14 mouse cellular contexts compared by ENCODE assay signal in genomic region chr11:100890481-100890880, GRCm38 (mm10). TPM values are rescaled to one million over a fixed set of nuclear protein-coding genes. Genes with fewer than 3 reads are reported as not detected.
DNase-seq lines count a peak whose midpoint lies in the region; ATAC-seq and TF ChIP-seq lines count a peak whose summit lies in the region.
"Had no signal": no experiment of that assay in that cellular context is flagged by ENCODE, and none has a peak within 500 bp of the region (broad histone marks: within the 10 kb centered on the region; RNA-seq: fewer than 3 reads in every experiment).

No protein-coding gene starts in this region.

- H3K4me1 ChIP-seq in embryonic facial prominence, embryonic 14.5 days (ENCODE audit: control insufficient read depth, insufficient read depth, low read length) = no peaks in the 10 kb centered on the region
- H3K4me1 ChIP-seq in embryonic facial prominence, embryonic 10.5 days = peaks cover 18% of the 10 kb centered on the region
- peaks cover 39% of the 10 kb centered on the region for H3K4me1 ChIP-seq in heart, embryonic 15.5 days (replicated peaks)
- H3K4me1 ChIP-seq in heart, adult 2 months (ENCODE audit: control insufficient read depth, insufficient read depth, low read length) = peaks cover 4% of the 10 kb centered on the region
- H3K4me1 ChIP-seq in lung, adult 2 months (ENCODE audit: control insufficient read depth, insufficient read depth, low read length) = peaks cover 2% of the 10 kb centered on the region; the same call in 1 of the 2 replicates
- H3K4me1 ChIP-seq in forebrain, embryonic 15.5 days = peaks cover 19% of the 10 kb centered on the region
- peaks cover 4% of the 10 kb centered on the region; the same call in 1 of the 2 replicates for H3K4me1 ChIP-seq in kidney, embryonic 15.5 days
- H3K4me1 ChIP-seq: embryonic facial prominence, embryonic 13.5 days had no signal

- H3K4me3 ChIP-seq in embryonic facial prominence, embryonic 14.5 days (ENCODE audit: low read depth, low read length) = no peak overlapping the region
- H3K4me3 ChIP-seq in embryonic facial prominence, embryonic 10.5 days = no peak overlapping the region
- no peak overlapping the region for H3K4me3 ChIP-seq in heart, embryonic 15.5 days
- no peak overlapping the region for H3K4me3 ChIP-seq in heart, adult 2 months
- H3K4me3 ChIP-seq in lung, adult 2 months (replicated peaks; ENCODE audit: extremely low read depth, low read depth, low read length) = no peak overlapping the region
- H3K4me3 ChIP-seq in forebrain, embryonic 15.5 days = no peak overlapping the region
- H3K4me3 ChIP-seq in kidney, embryonic 15.5 days (replicated peaks) = no peak overlapping the region
- H3K4me3 ChIP-seq: embryonic facial prominence, embryonic 13.5 days; limb, embryonic 13.5 days had no signal

- no peak for TF ChIP-seq EP300 in heart, adult 2 months (IDR thresholded peaks at IDR 0.05; ENCODE audit: insufficient read depth, low read depth, low read length)

- no peaks in the 10 kb centered on the region for H3K27me3 ChIP-seq in embryonic facial prominence, embryonic 14.5 days (replicated peaks; ENCODE audit: control insufficient read depth, insufficient read depth, low read length)
- H3K27me3 ChIP-seq in embryonic facial prominence, embryonic 10.5 days (replicated peaks; ENCODE audit: low read depth, poor library complexity, severe bottlenecking) = peaks cover 6% of the 10 kb centered on the region; the same call in 1 of the 2 replicates
- no peaks in the 10 kb centered on the region for H3K27me3 ChIP-seq in heart, embryonic 15.5 days
- no peaks in the 10 kb centered on the region for H3K27me3 ChIP-seq in heart, adult 2 months (ENCODE audit: control insufficient read depth, insufficient read depth, low read length)
- no peaks in the 10 kb centered on the region for H3K27me3 ChIP-seq in forebrain, embryonic 15.5 days
- H3K27me3 ChIP-seq in kidney, embryonic 15.5 days = no peaks in the 10 kb centered on the region
- H3K27me3 ChIP-seq: embryonic facial prominence, embryonic 13.5 days; limb, embryonic 13.5 days; megakaryocyte, embryonic 14.5 days had no signal

- TF ChIP-seq POLR2A in heart, adult 2 months (IDR thresholded peaks at IDR 0.05; ENCODE audit: insufficient read depth, low read depth, low read length) = no peak
- TF ChIP-seq POLR2A in lung, adult 2 months (IDR thresholded peaks at IDR 0.05; ENCODE audit: borderline replicate concordance, extremely low read depth, low read depth, low read length) = no peak

- H3K36me3 ChIP-seq in embryonic facial prominence, embryonic 14.5 days (ENCODE audit: control insufficient read depth, insufficient read depth, low read length) = peaks cover 69% of the 10 kb centered on the region
- no peaks in the 10 kb centered on the region; the same call in 1 of the 2 replicates for H3K36me3 ChIP-seq in embryonic facial prominence, embryonic 10.5 days (replicated peaks)
- H3K36me3 ChIP-seq in heart, embryonic 15.5 days = peaks cover 47% of the 10 kb centered on the region
- H3K36me3 ChIP-seq in heart, adult 2 months (ENCODE audit: control insufficient read depth, insufficient read depth, low read length) = peaks cover 7% of the 10 kb centered on the region
- H3K36me3 ChIP-seq in forebrain, embryonic 15.5 days = no peaks in the 10 kb centered on the region
- peaks cover 55% of the 10 kb centered on the region for H3K36me3 ChIP-seq in kidney, embryonic 15.5 days

- no peaks in the 10 kb centered on the region for H3K79me2 ChIP-seq in heart, adult 2 months (replicated peaks; ENCODE audit: control insufficient read depth, insufficient read depth, low read length)

- intact Hi-C loops in heart, adult 2 months (cut with DNase I) = loop anchor here (5.0 kb wide), 1 partner anchor 287 kb away; the partner anchor contains the start of gene Ccr10

- DNase-seq in embryonic facial prominence, embryonic 14.5 days (ENCODE audit: low spot score) = peak; percentile 17
- DNase-seq in embryonic facial prominence, embryonic 10.5 days (ENCODE audit: low spot score) = no peak
- DNase-seq in heart, adult 2 months = no peak
- peak; percentile 54 for DNase-seq in lung, postnatal 14 days
- no peak for DNase-seq in lung, adult 2 months
- DNase-seq: adrenal gland, adult 8-10 months; kidney, adult 8-10 months; layer of hippocampus, postnatal 36 days had no signal

- H3K4me2 ChIP-seq in embryonic facial prominence, embryonic 14.5 days (ENCODE audit: low read depth, low read length) = no peak overlapping the region
- H3K4me2 ChIP-seq in heart, embryonic 15.5 days = no peak overlapping the region
- no peak overlapping the region for H3K4me2 ChIP-seq in forebrain, embryonic 15.5 days (replicated peaks)
- H3K4me2 ChIP-seq in kidney, embryonic 15.5 days = no peak overlapping the region
- H3K4me2 ChIP-seq: embryonic facial prominence, embryonic 13.5 days; limb, embryonic 13.5 days had no signal

- H3K27ac ChIP-seq in embryonic facial prominence, embryonic 14.5 days (replicated peaks; ENCODE audit: low read depth, low read length) = no peak overlapping the region
- H3K27ac ChIP-seq in embryonic facial prominence, embryonic 10.5 days (replicated peaks) = no peak overlapping the region
- H3K27ac ChIP-seq in heart, embryonic 15.5 days = peak overlapping the region; percentile 77; the same call in 1 of the 2 replicates
- no peak overlapping the region for H3K27ac ChIP-seq in heart, adult 2 months
- H3K27ac ChIP-seq in forebrain, embryonic 15.5 days (replicated peaks) = peak overlapping the region; percentile 0; the same call in 1 of the 2 replicates
- H3K27ac ChIP-seq in kidney, embryonic 15.5 days = no peak overlapping the region
- H3K27ac ChIP-seq: embryonic facial prominence, embryonic 13.5 days; limb, embryonic 13.5 days had no signal

- 73% methylated on average over 6 of the region's 6 CpGs for WGBS in embryonic facial prominence, embryonic 14.5 days
- 79% methylated on average over 6 of the region's 6 CpGs for WGBS in embryonic facial prominence, embryonic 10.5 days
- 72% methylated on average over 6 of the region's 6 CpGs for WGBS in heart, embryonic 15.5 days
- WGBS in heart, adult 2 months = 52% methylated on average over 6 of the region's 6 CpGs
- 81% methylated on average over 6 of the region's 6 CpGs for WGBS in lung, adult 2 months
- WGBS in forebrain, embryonic 15.5 days = 63% methylated on average over 6 of the region's 6 CpGs
- 90% methylated on average over 6 of the region's 6 CpGs for WGBS in kidney, embryonic 15.5 days

- H3K9ac ChIP-seq in embryonic facial prominence, embryonic 14.5 days (ENCODE audit: low read depth, low read length) = no peak overlapping the region
- no peak overlapping the region for H3K9ac ChIP-seq in heart, embryonic 15.5 days
- no peak overlapping the region for H3K9ac ChIP-seq in heart, adult 2 months (ENCODE audit: low read depth, low read length)
- no peak overlapping the region for H3K9ac ChIP-seq in forebrain, embryonic 15.5 days (replicated peaks)
- no peak overlapping the region for H3K9ac ChIP-seq in kidney, embryonic 15.5 days
- H3K9ac ChIP-seq: embryonic facial prominence, embryonic 13.5 days had no signal

- H3K9me3 ChIP-seq in embryonic facial prominence, embryonic 14.5 days (ENCODE audit: control insufficient read depth, low read length) = no peaks in the 10 kb centered on the region
- no peaks in the 10 kb centered on the region for H3K9me3 ChIP-seq in embryonic facial prominence, embryonic 10.5 days
- no peaks in the 10 kb centered on the region for H3K9me3 ChIP-seq in heart, embryonic 15.5 days (replicated peaks)
- H3K9me3 ChIP-seq in forebrain, embryonic 15.5 days = no peaks in the 10 kb centered on the region
- H3K9me3 ChIP-seq in kidney, embryonic 15.5 days (replicated peaks) = no peaks in the 10 kb centered on the region
- H3K9me3 ChIP-seq: embryonic facial prominence, embryonic 13.5 days; limb, embryonic 13.5 days; megakaryocyte, embryonic 14.5 days had no signal

- TF ChIP-seq CTCF in heart, adult 2 months (IDR thresholded peaks at IDR 0.05) = no peak
- TF ChIP-seq CTCF in lung, adult 2 months (IDR thresholded peaks at IDR 0.05; ENCODE audit: insufficient read depth, low read length) = no peak

- ATAC-seq in embryonic facial prominence, embryonic 14.5 days (ENCODE audit: low read depth) = no peak
- ATAC-seq in heart, embryonic 15.5 days (replicated peaks; ENCODE audit: insufficient number of reproducible peaks, insufficient read depth, low FRiP score, low read depth) = no peak
- ATAC-seq in forebrain, embryonic 15.5 days (replicated peaks) = no peak
- no peak for ATAC-seq in kidney, embryonic 15.5 days (replicated peaks; ENCODE audit: low FRiP score)

RNA-seq across cellular contexts. Expression of gene Stat5a, which starts 31.3 kb away (rescaled TPM):
- polyA plus RNA-seq in embryonic facial prominence, embryonic 14.5 days (2014; fragmentation: Nextera tagmentation; extraction: Ambion mirVana) = 8.2 and 9.2 TPM in 2 replicates
- 1.7 and 1.9 TPM in 2 replicates for polyA plus RNA-seq in embryonic facial prominence, embryonic 10.5 days (2016; fragmentation: Nextera tagmentation; extraction: Ambion mirVana)
- polyA plus RNA-seq in heart, embryonic 15.5 days (2015; fragmentation: Nextera tagmentation; extraction: Ambion mirVana) = 6.1 and 11.9 TPM in 2 replicates
- 10 to 100 TPM; 20.3 to 22.3 TPM for total RNA-seq in heart, adult 2 months (2021)
- polyA plus RNA-seq in heart, adult 2 months (2012; rRNA removed) = 24.3 and 26.6 TPM in 2 replicates
- 19.0 and 20.4 TPM in 2 replicates for polyA plus RNA-seq in lung, adult 2 months (2012; rRNA removed)
- polyA plus RNA-seq in forebrain, embryonic 15.5 days (2015; fragmentation: Nextera tagmentation; extraction: Ambion mirVana) = 0.71 and 1.0 TPM in 2 replicates
- polyA plus RNA-seq in kidney, embryonic 15.5 days (2015; fragmentation: Nextera tagmentation; extraction: Ambion mirVana) = 3.1 and 3.7 TPM in 2 replicates

RNA-seq across cellular contexts. Expression of gene Stat5b, which starts 40.0 kb away (rescaled TPM):
- polyA plus RNA-seq in embryonic facial prominence, embryonic 14.5 days (2014; fragmentation: Nextera tagmentation; extraction: Ambion mirVana) = 24.5 and 27.6 TPM in 2 replicates
- 14.4 and 14.9 TPM in 2 replicates for polyA plus RNA-seq in embryonic facial prominence, embryonic 10.5 days (2016; fragmentation: Nextera tagmentation; extraction: Ambion mirVana)
- 25.3 and 34.6 TPM in 2 replicates for polyA plus RNA-seq in heart, embryonic 15.5 days (2015; fragmentation: Nextera tagmentation; extraction: Ambion mirVana)
- 10 to 100 TPM; 58.6 to 65.2 TPM for total RNA-seq in heart, adult 2 months (2021)
- 35.4 and 50.7 TPM in 2 replicates for polyA plus RNA-seq in heart, adult 2 months (2012; rRNA removed)
- polyA plus RNA-seq in lung, adult 2 months (2012; rRNA removed) = 38.8 and 44.7 TPM in 2 replicates
- polyA plus RNA-seq in forebrain, embryonic 15.5 days (2015; fragmentation: Nextera tagmentation; extraction: Ambion mirVana) = 11.4 and 13.3 TPM in 2 replicates
- 19.6 and 19.9 TPM in 2 replicates for polyA plus RNA-seq in kidney, embryonic 15.5 days (2015; fragmentation: Nextera tagmentation; extraction: Ambion mirVana)

RNA-seq across cellular contexts. Expression of gene Stat3, which starts 48.9 kb away (rescaled TPM):
- 71.4 and 82.9 TPM in 2 replicates for polyA plus RNA-seq in embryonic facial prominence, embryonic 14.5 days (2014; fragmentation: Nextera tagmentation; extraction: Ambion mirVana)
- polyA plus RNA-seq in embryonic facial prominence, embryonic 10.5 days (2016; fragmentation: Nextera tagmentation; extraction: Ambion mirVana) = 22.5 and 22.8 TPM in 2 replicates
- polyA plus RNA-seq in heart, embryonic 15.5 days (2015; fragmentation: Nextera tagmentation; extraction: Ambion mirVana) = 50.6 and 60.8 TPM in 2 replicates
- 10 to 100 TPM; 93.0 to 94.7 TPM for total RNA-seq in heart, adult 2 months (2021)
- 85.8 and 134 TPM in 2 replicates for polyA plus RNA-seq in heart, adult 2 months (2012; rRNA removed)
- polyA plus RNA-seq in lung, adult 2 months (2012; rRNA removed) = 115 and 147 TPM in 2 replicates
- polyA plus RNA-seq in forebrain, embryonic 15.5 days (2015; fragmentation: Nextera tagmentation; extraction: Ambion mirVana) = 31.1 and 32.3 TPM in 2 replicates
- 44.8 and 45.1 TPM in 2 replicates for polyA plus RNA-seq in kidney, embryonic 15.5 days (2015; fragmentation: Nextera tagmentation; extraction: Ambion mirVana)

Comparison
In these comparisons a context has a peak if more than half of its experiments do, and no peak if none do; other contexts are left out.
1. DNase-seq: peak in embryonic facial prominence, embryonic 14.5 days (single experiment) and lung, postnatal 14 days (single experiment); none in embryonic facial prominence, embryonic 10.5 days (single experiment), heart, adult 2 months (0 of 2) and lung, adult 2 months (single experiment).
2. H3K27ac ChIP-seq: peak in heart, embryonic 15.5 days (single experiment) and forebrain, embryonic 15.5 days (single experiment); none in embryonic facial prominence, embryonic 14.5 days (single experiment), embryonic facial prominence, embryonic 10.5 days (single experiment), heart, adult 2 months (single experiment) and kidney, embryonic 15.5 days (single experiment).